Mouse (Mus musculus) neural tube, embryonic 14.5 days (tissue): ENCODE measurements at regions not wholly inside any gene's neighbourhood (a gene's known extent, or its start where the extent isn't known, plus 50 kb on each side); places are given as distances from the start of the nearest gene placed in this dataset.

Experiments used
- ATAC-seq: fragments of 200-750 bp; cut with Nextera tagmentation; 2 replicates; pipeline ENCODE4 v1.8.0; 2017; ENCODE audit warnings: low read depth, mild to moderate bottlenecking, moderate TSS enrichment, moderate library complexity
- H3K27ac ChIP-seq: fragments of 300-500 bp; sonication (generic); 2 replicates; pipeline ENCODE4 v1.5.1; 2014; ENCODE audit warnings: low read depth, mild to moderate bottlenecking, control low read depth, low read length, moderate library complexity, mixed read lengths
- H3K27me3 ChIP-seq: fragments of 300-500 bp; sonication (generic); 2 replicates; pipeline ENCODE4 v1.6.1; 2014; ENCODE audit warnings: low read length; ENCODE audit not compliant: control insufficient read depth, insufficient read depth
- H3K36me3 ChIP-seq: fragments of 300-500 bp; sonication (generic); 2 replicates; pipeline ENCODE4 v1.6.1; 2014; ENCODE audit warnings: low read length, mixed read lengths; ENCODE audit not compliant: control insufficient read depth, insufficient read depth
- H3K4me1 ChIP-seq: fragments of 300-500 bp; sonication (generic); 2 replicates; pipeline ENCODE4 v1.6.1; 2014; ENCODE audit warnings: low read length; ENCODE audit not compliant: control insufficient read depth, insufficient read depth
- H3K4me2 ChIP-seq: fragments of 300-500 bp; sonication (generic); 2 replicates; pipeline ENCODE4 v1.6.1; 2014; ENCODE audit warnings: mild to moderate bottlenecking, low read depth, low read length, control low read depth
- H3K4me3 ChIP-seq: fragments of 300-500 bp; sonication (generic); 2 replicates; pipeline ENCODE4 v1.5.1; 2014; ENCODE audit warnings: low read depth, low read length, control low read depth, mixed read lengths
- H3K9ac ChIP-seq: fragments of 300-500 bp; sonication (generic); replicated peaks from 2 replicates; pipeline ENCODE4 v1.6.1; 2014; ENCODE audit warnings: low read depth, mild to moderate bottlenecking, control low read depth, low read length, mixed read lengths
- H3K9me3 ChIP-seq: fragments of 300-500 bp; sonication (generic); 2 replicates; pipeline ENCODE4 v1.6.1; 2016; ENCODE audit warnings: low read length; ENCODE audit not compliant: control insufficient read depth
- WGBS: fragments of 180-500 bp; shearing (Covaris S2); extraction: QIAGEN DNeasy Blood & Tissue Kit; methylation state at CpG from one replicate; pipeline ENCODE4 v1.1.7; 2014; 5-methylcytosine and 5-hydroxymethylcytosine counted together

GRCm38 (mm10) chr10:25039926-25040325 lies 112.6 kb upstream of the Arg1 start:
- Histone ChIP-seq H3K9ac (no peak overlapping the region), H3K27me3 (no peaks in the 10 kb centered on the region), H3K9me3 (no peaks in the 10 kb centered on the region), H3K4me3 (no peak overlapping the region), H3K27ac (no peak overlapping the region), H3K4me1 (no peaks in the 10 kb centered on the region), H3K4me2 (no peak overlapping the region), H3K36me3 (no peaks in the 10 kb centered on the region)
- ATAC-seq = no peak
- 97% methylated on average over 3 of the region's 3 CpGs for WGBS

GRCm38 (mm10) chr10:25036928-25037327 lies 109.6 kb upstream of the Arg1 start:
- Histone ChIP-seq H3K27ac (no peak overlapping the region), H3K4me3 (no peak overlapping the region), H3K36me3 (no peaks in the 10 kb centered on the region), H3K9me3 (no peaks in the 10 kb centered on the region), H3K27me3 (no peaks in the 10 kb centered on the region), H3K4me2 (no peak overlapping the region), H3K9ac (no peak overlapping the region), H3K4me1 (no peaks in the 10 kb centered on the region)
- 83% methylated on average over 3 of the region's 3 CpGs for WGBS
- ATAC-seq = no peak

- Histone ChIP-seq H3K9me3 (0 out of 2 replicates have a peak, but pooled peaks cover 3% of the 10 kb centered on the region), H3K27ac (no peak overlapping the region), H3K9ac (no peak overlapping the region), H3K4me2 (no peak overlapping the region), H3K36me3 (no peaks in the 10 kb centered on the region), H3K4me1 (no peaks in the 10 kb centered on the region), H3K4me3 (no peak overlapping the region), H3K27me3 (no peaks in the 10 kb centered on the region)
- ATAC-seq = no peak
- WGBS = 63% methylated on average over 6 of the region's 6 CpGs
These were observed 108.1 kb upstream of the Arg1 start for GRCm38 (mm10) chr10:25035363-25035762.

- peaks cover 3% of the 10 kb centered on the region; the same call in 1 of the 2 replicates for H3K9me3 ChIP-seq
- no peaks in the 10 kb centered on the region for H3K27me3 ChIP-seq
- no peaks in the 10 kb centered on the region for H3K36me3 ChIP-seq
- H3K4me2 ChIP-seq = no peak overlapping the region
- H3K9ac ChIP-seq = no peak overlapping the region
- no peaks in the 10 kb centered on the region for H3K4me1 ChIP-seq
- WGBS = 86% methylated on average over 1 of the region's 1 CpGs
- H3K4me3 ChIP-seq = no peak overlapping the region
- ATAC-seq = no peak
- H3K27ac ChIP-seq = no peak overlapping the region
These were observed 105.3 kb upstream of the Arg1 start for GRCm38 (mm10) chr10:25032625-25033024.

GRCm38 (mm10) chr10:25029387-25029915 lies 102.2 kb upstream of the Arg1 start:
- Histone ChIP-seq H3K4me2 (no peak overlapping the region), H3K27me3 (no peaks in the 10 kb centered on the region), H3K4me3 (no peak overlapping the region), H3K36me3 (no peaks in the 10 kb centered on the region), H3K27ac (no peak overlapping the region), H3K9me3 (peaks cover 3% of the 10 kb centered on the region; the same call in 1 of the 2 replicates), H3K4me1 (no peaks in the 10 kb centered on the region), H3K9ac (no peak overlapping the region)
- no peak for ATAC-seq
- 33% methylated on average over 6 of the region's 6 CpGs for WGBS

GRCm38 (mm10) chr10:25023601-25024157 lies 96.4 kb upstream of the Arg1 start:
- H3K4me3 ChIP-seq = no peak overlapping the region
- no peaks in the 10 kb centered on the region for H3K4me1 ChIP-seq
- H3K27ac ChIP-seq = no peak overlapping the region
- H3K9ac ChIP-seq = no peak overlapping the region
- peak; percentile 84 for ATAC-seq
- H3K4me2 ChIP-seq = no peak overlapping the region
- no peaks in the 10 kb centered on the region for H3K36me3 ChIP-seq
- H3K27me3 ChIP-seq = no peaks in the 10 kb centered on the region
- WGBS = 32% methylated on average over 7 of the region's 7 CpGs
- no peaks in the 10 kb centered on the region; the same call in 1 of the 2 replicates for H3K9me3 ChIP-seq

GRCm38 (mm10) chr10:25023044-25023540 lies 95.8 kb upstream of the Arg1 start:
- H3K27me3 ChIP-seq = no peaks in the 10 kb centered on the region
- no peak overlapping the region for H3K4me2 ChIP-seq
- WGBS = 78% methylated on average over 4 of the region's 4 CpGs
- H3K4me3 ChIP-seq = no peak overlapping the region
- no peak overlapping the region; the same call in 1 of the 2 replicates for H3K27ac ChIP-seq
- H3K36me3 ChIP-seq = no peaks in the 10 kb centered on the region
- ATAC-seq = no peak
- no peak overlapping the region for H3K9ac ChIP-seq
- H3K9me3 ChIP-seq = no peaks in the 10 kb centered on the region; the same call in 1 of the 2 replicates
- H3K4me1 ChIP-seq = no peaks in the 10 kb centered on the region

- H3K4me2 ChIP-seq = no peak overlapping the region
- no peaks in the 10 kb centered on the region for H3K4me1 ChIP-seq
- H3K9me3 ChIP-seq = no peaks in the 10 kb centered on the region
- no peak overlapping the region for H3K4me3 ChIP-seq
- WGBS = 28% methylated on average over 2 of the region's 2 CpGs
- H3K27ac ChIP-seq = no peak overlapping the region
- no peaks in the 10 kb centered on the region for H3K27me3 ChIP-seq
- no peak overlapping the region for H3K9ac ChIP-seq
- ATAC-seq = no peak
- H3K36me3 ChIP-seq = no peaks in the 10 kb centered on the region
These were observed 91.7 kb upstream of the Arg1 start for GRCm38 (mm10) chr10:25018946-25019345.

GRCm38 (mm10) chr10:25017843-25018242 lies 90.6 kb upstream of the Arg1 start:
- Histone ChIP-seq H3K27ac (no peak overlapping the region), H3K4me1 (no peaks in the 10 kb centered on the region), H3K36me3 (no peaks in the 10 kb centered on the region), H3K27me3 (no peaks in the 10 kb centered on the region), H3K9me3 (no peaks in the 10 kb centered on the region), H3K9ac (no peak overlapping the region), H3K4me2 (no peak overlapping the region), H3K4me3 (no peak overlapping the region)
- WGBS = 51% methylated on average over 1 of the region's 1 CpGs
- peak; percentile 78 for ATAC-seq
